Mouse (Mus musculus) liver, embryonic 12.5 days (tissue): ENCODE measurements around the gene Gpsm2. TPM values are rescaled to one million over a fixed set of nuclear protein-coding genes. Genes with fewer than 3 reads are reported as not detected.

Experiments
- ATAC-seq: fragments of 200-750 bp; cut with Nextera tagmentation; 2 replicates; pipeline ENCODE4 v1.8.0; 2017; ENCODE audit warnings: moderate number of reproducible peaks, mild to moderate bottlenecking, moderate library complexity
- H3K27ac ChIP-seq: fragments of 300-500 bp; sonication (generic); 2 replicates; pipeline ENCODE4 v1.5.1; 2016; ENCODE audit warnings: mild to moderate bottlenecking
- H3K27me3 ChIP-seq: fragments of 300-500 bp; sonication (generic); replicated peaks from 2 replicates; pipeline ENCODE4 v1.6.1; 2016; ENCODE audit warnings: mild to moderate bottlenecking, moderate library complexity
- H3K36me3 ChIP-seq: fragments of 300-500 bp; sonication (generic); 2 replicates; pipeline ENCODE4 v1.6.1; 2016; ENCODE audit warnings: mild to moderate bottlenecking, moderate library complexity
- H3K4me1 ChIP-seq: fragments of 300-500 bp; sonication (generic); 2 replicates; pipeline ENCODE4 v1.6.1; 2016
- H3K4me2 ChIP-seq: fragments of 300-500 bp; sonication (generic); 2 replicates; pipeline ENCODE4 v1.6.1; 2016; ENCODE audit warnings: mild to moderate bottlenecking, moderate library complexity
- H3K4me3 ChIP-seq: fragments of 300-500 bp; sonication (generic); 2 replicates; pipeline ENCODE4 v1.5.1; 2016; ENCODE audit warnings: mild to moderate bottlenecking, moderate library complexity
- H3K9ac ChIP-seq: fragments of 300-500 bp; sonication (generic); 2 replicates; pipeline ENCODE4 v1.6.1; 2016; ENCODE audit warnings: mild to moderate bottlenecking, moderate library complexity
- H3K9me3 ChIP-seq: fragments of 300-500 bp; sonication (generic); replicated peaks from 2 replicates; pipeline ENCODE4 v1.6.1; 2016; ENCODE audit warnings: mild to moderate bottlenecking, moderate library complexity
- WGBS: fragments of 180-500 bp; shearing (Covaris S2); methylation state at CpG from one replicate; pipeline ENCODE4 v1.1.7; 2016; ENCODE audit not compliant: insufficient replicate concordance; 5-methylcytosine and 5-hydroxymethylcytosine counted together
- polyA plus RNA-seq: library from polyadenylated mRNA; unstranded; fragments of >200 nt; fragmentation: Nextera tagmentation; extraction: Ambion mirVana; gene quantifications from 2 replicates; pipeline ENCODE4 v1.2.1, GENCODE M21; 2016

Gpsm2 gene
- polyA plus RNA-seq, 1 experiment from 2014 or later: 51.1 TPM

GRCm38 (mm10) chr3:108721076-108721991, 775 bp downstream of the Gpsm2 start:
- H3K9me3 ChIP-seq: no peaks in the 10 kb centered on the region
- peaks cover 3% of the 10 kb centered on the region; the same call in 1 of the 2 replicates for H3K36me3 ChIP-seq
- H3K4me1 ChIP-seq: peaks cover 44% of the 10 kb centered on the region
- 0 out of 2 replicates have a peak, but pooled peaks cover 8% of the 10 kb centered on the region for H3K27me3 ChIP-seq
- peak overlapping the region; percentile 94 for H3K9ac ChIP-seq
- peak overlapping the region; percentile 87 for H3K27ac ChIP-seq
- ATAC-seq: no peak; the same call in 1 of the 2 replicates
- 3% methylated on average over 44 of the region's 44 CpGs for WGBS
- H3K4me2 ChIP-seq: peak overlapping the region; percentile 73
- peak overlapping the region; percentile 85 for H3K4me3 ChIP-seq

- 75% methylated on average over 3 of the region's 3 CpGs for WGBS
- Histone ChIP-seq H3K9ac (0 out of 2 replicates have a peak overlapping the region, but pooled peaks have one; percentile 94), H3K4me1 (peaks cover 53% of the 10 kb centered on the region), H3K4me2 (peak overlapping the region; percentile 73), H3K9me3 (no peaks in the 10 kb centered on the region), H3K4me3 (peak overlapping the region; percentile 85; the same call in 1 of the 2 replicates), H3K27ac (no peak overlapping the region), H3K27me3 (0 out of 2 replicates have a peak, but pooled peaks cover 8% of the 10 kb centered on the region), H3K36me3 (peaks cover 4% of the 10 kb centered on the region; the same call in 1 of the 2 replicates)
- no peak for ATAC-seq
These were observed 2.3 kb downstream of the Gpsm2 start for GRCm38 (mm10) chr3:108719761-108720160.

GRCm38 (mm10) chr3:108719357-108719756, 2.8 kb downstream of the Gpsm2 start:
- no peak overlapping the region for H3K4me3 ChIP-seq
- H3K4me2 ChIP-seq: peak overlapping the region; percentile 73
- H3K4me1 ChIP-seq: peaks cover 53% of the 10 kb centered on the region
- peaks cover 4% of the 10 kb centered on the region; the same call in 1 of the 2 replicates for H3K36me3 ChIP-seq
- WGBS: 71% methylated on average over 2 of the region's 2 CpGs
- ATAC-seq: no peak
- 0 out of 2 replicates have a peak, but pooled peaks cover 8% of the 10 kb centered on the region for H3K27me3 ChIP-seq
- no peak overlapping the region for H3K27ac ChIP-seq
- H3K9ac ChIP-seq: no peak overlapping the region
- H3K9me3 ChIP-seq: no peaks in the 10 kb centered on the region

- Histone ChIP-seq H3K4me3 (no peak overlapping the region), H3K36me3 (peaks cover 4% of the 10 kb centered on the region; the same call in 1 of the 2 replicates), H3K4me2 (peak overlapping the region; percentile 17; the same call in 1 of the 2 replicates), H3K4me1 (peaks cover 64% of the 10 kb centered on the region), H3K27ac (peak overlapping the region; percentile 48), H3K9me3 (no peaks in the 10 kb centered on the region), H3K9ac (0 out of 2 replicates have a peak overlapping the region, but pooled peaks have one; percentile 35), H3K27me3 (0 out of 2 replicates have a peak, but pooled peaks cover 8% of the 10 kb centered on the region)
- 46% methylated on average over 3 of the region's 3 CpGs for WGBS
- no peak for ATAC-seq
These were observed 4.1 kb downstream of the Gpsm2 start for GRCm38 (mm10) chr3:108717896-108718502.

- no peak overlapping the region for H3K9ac ChIP-seq
- peaks cover 10% of the 10 kb centered on the region; the same call in 1 of the 2 replicates for H3K36me3 ChIP-seq
- 72% methylated on average over 4 of the region's 4 CpGs for WGBS
- no peaks in the 10 kb centered on the region for H3K9me3 ChIP-seq
- no peak overlapping the region for H3K4me3 ChIP-seq
- no peak overlapping the region for H3K4me2 ChIP-seq
- H3K4me1 ChIP-seq: peaks cover 56% of the 10 kb centered on the region
- peak; percentile 51; the same call in 1 of the 2 replicates for ATAC-seq
- H3K27me3 ChIP-seq: no peaks in the 10 kb centered on the region
- H3K27ac ChIP-seq: no peak overlapping the region
These were observed 7.3 kb downstream of the Gpsm2 start for GRCm38 (mm10) chr3:108714837-108715236.

GRCm38 (mm10) chr3:108713065-108713675, 8.9 kb downstream of the Gpsm2 start:
- WGBS: 51% methylated on average over 3 of the region's 3 CpGs
- H3K27ac ChIP-seq: no peak overlapping the region
- H3K9ac ChIP-seq: no peak overlapping the region
- no peaks in the 10 kb centered on the region for H3K9me3 ChIP-seq
- H3K36me3 ChIP-seq: peaks cover 19% of the 10 kb centered on the region; the same call in 1 of the 2 replicates
- H3K27me3 ChIP-seq: no peaks in the 10 kb centered on the region
- H3K4me3 ChIP-seq: no peak overlapping the region
- H3K4me2 ChIP-seq: no peak overlapping the region
- ATAC-seq: no peak
- peaks cover 42% of the 10 kb centered on the region for H3K4me1 ChIP-seq

- H3K27ac ChIP-seq: no peak overlapping the region
- 87% methylated on average over 5 of the region's 5 CpGs for WGBS
- no peak overlapping the region for H3K9ac ChIP-seq
- no peak overlapping the region for H3K4me2 ChIP-seq
- H3K36me3 ChIP-seq: peaks cover 27% of the 10 kb centered on the region
- ATAC-seq: no peak
- H3K4me1 ChIP-seq: peaks cover 34% of the 10 kb centered on the region
- no peaks in the 10 kb centered on the region for H3K27me3 ChIP-seq
- no peaks in the 10 kb centered on the region for H3K9me3 ChIP-seq
- no peak overlapping the region for H3K4me3 ChIP-seq
These were observed 10.8 kb downstream of the Gpsm2 start for GRCm38 (mm10) chr3:108711296-108711695.

GRCm38 (mm10) chr3:108702789-108703188, 19.3 kb downstream of the Gpsm2 start:
- H3K4me3 ChIP-seq: no peak overlapping the region
- WGBS: 93% methylated on average over 8 of the region's 8 CpGs
- no peaks in the 10 kb centered on the region for H3K27me3 ChIP-seq
- no peak overlapping the region for H3K4me2 ChIP-seq
- peaks cover 70% of the 10 kb centered on the region for H3K36me3 ChIP-seq
- H3K9me3 ChIP-seq: no peaks in the 10 kb centered on the region
- H3K9ac ChIP-seq: no peak overlapping the region
- ATAC-seq: no peak
- H3K4me1 ChIP-seq: peaks cover 8% of the 10 kb centered on the region
- H3K27ac ChIP-seq: no peak overlapping the region

- 62% methylated on average over 1 of the region's 1 CpGs for WGBS
- Histone ChIP-seq H3K9me3 (no peaks in the 10 kb centered on the region), H3K4me1 (peaks cover 8% of the 10 kb centered on the region), H3K27ac (no peak overlapping the region), H3K36me3 (peaks cover 74% of the 10 kb centered on the region), H3K4me3 (no peak overlapping the region), H3K4me2 (no peak overlapping the region), H3K27me3 (no peaks in the 10 kb centered on the region), H3K9ac (no peak overlapping the region)
- ATAC-seq: no peak
These were observed 20.9 kb downstream of the Gpsm2 start for GRCm38 (mm10) chr3:108701256-108701655.

- H3K36me3 ChIP-seq: peaks cover 83% of the 10 kb centered on the region
- WGBS: 85% methylated on average over 4 of the region's 4 CpGs
- no peak overlapping the region for H3K4me3 ChIP-seq
- no peaks in the 10 kb centered on the region for H3K9me3 ChIP-seq
- H3K4me2 ChIP-seq: no peak overlapping the region
- no peak for ATAC-seq
- no peak overlapping the region for H3K9ac ChIP-seq
- H3K27ac ChIP-seq: no peak overlapping the region
- peaks cover 8% of the 10 kb centered on the region for H3K4me1 ChIP-seq
- no peaks in the 10 kb centered on the region for H3K27me3 ChIP-seq
These were observed 22.3 kb downstream of the Gpsm2 start for GRCm38 (mm10) chr3:108699786-108700185.

- Histone ChIP-seq H3K27me3 (no peaks in the 10 kb centered on the region), H3K9me3 (no peaks in the 10 kb centered on the region)
- ATAC-seq: no peak
These were observed 23.4 kb downstream of the Gpsm2 start for GRCm38 (mm10) chr3:108698662-108699061.

More at GRCm38 (mm10) chr3:108698662-108699061, 23.4 kb downstream of the Gpsm2 start:
- H3K36me3 ChIP-seq: peaks cover 94% of the 10 kb centered on the region
- H3K9ac ChIP-seq: no peak overlapping the region
- H3K4me3 ChIP-seq: no peak overlapping the region
- no peak overlapping the region for H3K4me2 ChIP-seq
- WGBS: 72% methylated on average over 8 of the region's 8 CpGs
- H3K27ac ChIP-seq: no peak overlapping the region
- peaks cover 8% of the 10 kb centered on the region for H3K4me1 ChIP-seq
